Mouse (Mus musculus): ENCODE data around the gene Cyp2g1. TPM values are rescaled to one million over a fixed set of nuclear protein-coding genes. Genes with fewer than 3 reads are reported as not detected.

Cyp2g1 gene
- polyA plus RNA-seq (2015; fragmentation: Illumina TruSeq; extraction: RNeasy Lipid Tissue Mini Kit (QIAGEN cat#74804); ENCODE audit: low read depth, low replicate concordance), result not detected

GRCm38 (mm10) chr7:26808592-26808991 lies at the start of gene Cyp2g1:
Cyp2g1 (plus strand) TSS chr7:26808892.

DNA sequence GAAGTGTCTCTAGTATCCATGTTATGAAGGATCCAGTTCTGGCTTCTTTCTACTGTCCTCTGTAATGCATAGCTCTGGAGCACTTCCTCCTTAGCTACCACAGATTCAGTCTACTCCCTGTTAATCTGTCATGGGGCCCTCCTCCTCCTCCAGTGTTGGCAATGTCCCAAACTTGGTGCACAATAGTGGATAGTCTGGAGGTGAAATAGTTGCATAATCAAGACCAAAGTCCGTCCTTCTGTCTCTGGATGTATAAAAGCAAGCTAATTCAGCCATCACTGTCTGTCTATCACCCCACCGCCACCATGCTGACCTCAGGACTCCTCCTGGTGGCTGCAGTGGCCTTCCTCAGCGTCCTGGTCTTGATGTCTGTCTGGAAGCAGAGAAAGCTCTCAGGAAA lies 26.4 kb downstream of the Cyp2g1 start, which contains the start of gene Cyp2a5:
TSS of gene Cyp2a5 (plus strand) at position 247 of the 400 bp plus-strand sequence.

Other genes starting within 250 kb of the Cyp2g1 start
- not detected for gene Vmn1r185, start 190.4 kb upstream of the Cyp2g1 start, polyA plus RNA-seq (2015; fragmentation: Illumina TruSeq; extraction: RNeasy Lipid Tissue Mini Kit (QIAGEN cat#74804); ENCODE audit: low read depth, low replicate concordance)
- gene Cyp2b23, start 122.5 kb upstream of the Cyp2g1 start, polyA plus RNA-seq (2015; fragmentation: Illumina TruSeq; extraction: RNeasy Lipid Tissue Mini Kit (QIAGEN cat#74804); ENCODE audit: low read depth, low replicate concordance), result not detected
- gene Cyp2b19, start 51.8 kb upstream of the Cyp2g1 start, polyA plus RNA-seq (2015; fragmentation: Illumina TruSeq; extraction: RNeasy Lipid Tissue Mini Kit (QIAGEN cat#74804); ENCODE audit: low read depth, low replicate concordance), result not detected
- 0.48 TPM for gene Cyp2a5, start 26.4 kb downstream of the Cyp2g1 start, polyA plus RNA-seq (2015; fragmentation: Illumina TruSeq; extraction: RNeasy Lipid Tissue Mini Kit (QIAGEN cat#74804); ENCODE audit: low read depth, low replicate concordance)
- not detected for gene Cyp2a22, start 130.5 kb downstream of the Cyp2g1 start, polyA plus RNA-seq (2015; fragmentation: Illumina TruSeq; extraction: RNeasy Lipid Tissue Mini Kit (QIAGEN cat#74804); ENCODE audit: low read depth, low replicate concordance)
- not detected for gene Cyp2a12, start 220.2 kb downstream of the Cyp2g1 start, polyA plus RNA-seq (2015; fragmentation: Illumina TruSeq; extraction: RNeasy Lipid Tissue Mini Kit (QIAGEN cat#74804); ENCODE audit: low read depth, low replicate concordance)

Measured in brain, adult 10 weeks (tissue).